Mouse (Mus musculus) cerebellum, adult 2 months (tissue): ENCODE data around the gene Eif3j1. TPM values are rescaled to one million over a fixed set of nuclear protein-coding genes. Genes with fewer than 3 reads are reported as not detected.
"Not testable (repeated sequence)": the region's sequence is repeated elsewhere in the genome, so short reads cannot be mapped to it uniquely, and the experiment has no call there.

Source experiments
- DNase-seq, 2 experiments: peaks; one replicate each; pipeline ENCODE4 v3.0.0; 2021
- H3K27ac ChIP-seq: fragments of 200-500 bp; 2 replicates; pipeline ENCODE4 v1.5.1; 2012; ENCODE audit warnings: low read length, control low read depth, inconsistent platforms; ENCODE audit not compliant: insufficient read depth
- H3K27me3 ChIP-seq: fragments of 200-500 bp; 2 replicates; pipeline ENCODE4 v1.6.1; 2012; ENCODE audit warnings: inconsistent platforms, mild to moderate bottlenecking, low read length, moderate library complexity; ENCODE audit not compliant: control insufficient read depth, insufficient read depth
- H3K4me1 ChIP-seq: fragments of 200-500 bp; 2 replicates; pipeline ENCODE4 v1.6.1; 2011; ENCODE audit warnings: low read length; ENCODE audit not compliant: control insufficient read depth, insufficient read depth
- H3K4me3 ChIP-seq: fragments of 200-500 bp; replicated peaks from 2 replicates; pipeline ENCODE3; 2011; ENCODE audit warnings: mild to moderate bottlenecking, low read depth, low read length, control low read depth; ENCODE audit not compliant: insufficient read depth
- CTCF ChIP-seq: fragments of 200-500 bp; IDR thresholded peaks from 2 replicates; pipeline ENCODE4 v1.5.1; 2011; ENCODE audit warnings: low read depth, mild to moderate bottlenecking, control low read depth, low read length, moderate library complexity, borderline replicate concordance; ENCODE audit not compliant: insufficient read depth
- POLR2A ChIP-seq: fragments of 200-500 bp; IDR thresholded peaks from 2 replicates; pipeline ENCODE4 v1.6.1; 2011; ENCODE audit warnings: low read length, control low read depth, borderline replicate concordance; ENCODE audit not compliant: insufficient read depth
- WGBS: fragments of 180-500 bp; shearing (Covaris S2); methylation state at CpG from one replicate; pipeline ENCODE4 v1.1.7; 2018; 5-methylcytosine and 5-hydroxymethylcytosine counted together
- polyA plus RNA-seq: library from polyadenylated mRNA; depleted of rRNA; stranded (reverse); fragments of >200 nt; gene quantifications from 2 replicates; pipeline ENCODE4 v1.2.3, GENCODE M21; 2012; rRNA removed

The Eif3j1 gene
- polyA plus RNA-seq, 1 experiment = 22.2 TPM

DNA sequence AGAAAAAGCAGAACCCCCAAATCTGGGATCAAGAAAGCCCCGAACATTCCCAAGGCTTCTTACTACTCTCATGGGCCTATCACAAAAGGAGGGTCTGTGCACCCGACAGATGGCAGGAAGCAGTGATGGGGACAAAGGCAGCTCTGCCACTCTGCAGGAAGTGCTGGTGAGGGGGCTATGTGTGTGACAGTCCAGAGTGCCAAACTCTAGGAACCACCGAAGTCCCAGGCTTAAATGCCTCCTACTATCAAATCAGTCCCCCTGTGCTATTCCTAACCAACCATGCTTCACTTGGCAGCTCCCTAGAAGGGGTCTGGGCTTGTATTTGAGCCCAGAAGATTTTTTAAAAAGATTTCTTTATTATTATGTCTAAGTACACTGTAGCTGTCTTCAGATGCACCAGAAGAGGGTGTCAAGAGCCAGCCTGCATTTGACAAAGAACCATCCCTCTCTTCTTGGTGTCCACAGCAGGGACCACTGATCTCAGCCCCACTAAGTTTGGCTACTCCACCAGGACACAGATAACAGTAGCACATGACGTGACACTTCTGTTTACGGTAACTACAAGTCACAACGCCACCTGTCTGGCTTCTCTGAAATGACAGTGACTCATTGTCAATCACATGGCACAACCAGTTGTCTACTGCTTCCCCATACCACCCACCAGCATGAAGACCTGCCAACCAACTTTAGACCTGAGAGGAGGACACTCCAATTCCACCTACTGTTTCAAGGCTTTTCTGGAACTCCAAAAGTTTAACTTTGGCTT, 41.0 kb downstream of the Eif3j1 start:
- Histone ChIP-seq H3K27me3 (no peaks in the 10 kb centered on the region), H3K4me3 (no peak overlapping the region), H3K4me1 (no peaks in the 10 kb centered on the region), H3K27ac (no peak overlapping the region)
- WGBS = 74% methylated on average over 6 of the region's 6 CpGs
- TF ChIP-seq CTCF = no peak
- no peak for TF ChIP-seq POLR2A
- no peak for DNase-seq

DNA sequence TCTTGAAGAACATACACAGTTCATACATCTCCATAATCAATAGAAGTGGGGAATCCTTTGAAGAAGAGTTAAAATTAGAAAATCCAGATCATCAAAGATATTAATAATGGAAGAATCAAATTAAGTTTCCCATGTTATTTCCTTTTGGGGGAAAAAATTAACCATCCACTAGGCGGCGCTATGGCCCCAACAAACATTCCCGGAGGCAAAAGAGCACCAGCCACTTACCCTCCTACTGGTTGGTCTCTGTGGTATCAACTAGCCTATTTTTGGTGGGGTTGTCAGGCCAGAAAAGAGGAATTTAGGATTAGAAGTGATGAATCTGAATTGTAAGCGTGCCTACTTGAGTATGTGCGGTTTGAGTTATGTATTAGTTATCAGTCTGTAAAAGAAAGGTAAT, 41.6 kb downstream of the Eif3j1 start:
- H3K4me3 ChIP-seq = no peak overlapping the region
- H3K27me3 ChIP-seq = no peaks in the 10 kb centered on the region
- H3K4me1 ChIP-seq = no peaks in the 10 kb centered on the region
- no peak for TF ChIP-seq POLR2A
- peak; percentile 64; the same call in 1 of the 2 replicates for TF ChIP-seq CTCF
- WGBS = 38% methylated on average over 5 of the region's 5 CpGs
- no peak overlapping the region for H3K27ac ChIP-seq
- DNase-seq = peak; percentile 15 to 30

- Histone ChIP-seq H3K4me1 (peaks cover 3% of the 10 kb centered on the region), H3K27me3 (no peaks in the 10 kb centered on the region), H3K4me3 (no peak overlapping the region), H3K27ac (no peak overlapping the region)
- DNase-seq = peak in 1 of 2 experiments; percentile 36
- WGBS = 22% methylated on average over 7 of the region's 7 CpGs
- no peak for TF ChIP-seq CTCF
- no peak for TF ChIP-seq POLR2A
Observed at GRCm38 (mm10) chr2:122081728-122082456, 53.5 kb downstream of the Eif3j1 start.

- Histone ChIP-seq H3K27ac (no peak overlapping the region), H3K27me3 (no peaks in the 10 kb centered on the region), H3K4me3 (no peak overlapping the region), H3K4me1 (peaks cover 3% of the 10 kb centered on the region)
- WGBS = 11% methylated on average over 4 of the region's 4 CpGs
- TF ChIP-seq POLR2A (no peak), CTCF (no peak)
- peak in 1 of 2 experiments; percentile 20 for DNase-seq
Observed at GRCm38 (mm10) chr2:122086446-122086845, 58.1 kb downstream of the Eif3j1 start.

GRCm38 (mm10) chr2:122093844-122094243, 65.5 kb downstream of the Eif3j1 start:
- TF ChIP-seq POLR2A = no peak
- no peak for TF ChIP-seq CTCF

GRCm38 (mm10) chr2:122097686-122098085, 69.3 kb downstream of the Eif3j1 start:
- H3K4me3 ChIP-seq, DNase-seq, H3K4me1 ChIP-seq, H3K27ac ChIP-seq, H3K27me3 ChIP-seq: not testable (repeated sequence)
- 77% methylated on average over 5 of the region's 5 CpGs for WGBS

More at GRCm38 (mm10) chr2:122093844-122094243, 65.5 kb downstream of the Eif3j1 start:
- 81% methylated on average over 4 of the region's 4 CpGs for WGBS
- no peaks in the 10 kb centered on the region for H3K27me3 ChIP-seq
- no peak overlapping the region for H3K4me3 ChIP-seq
- H3K4me1 ChIP-seq = no peaks in the 10 kb centered on the region
- no peak overlapping the region for H3K27ac ChIP-seq
- no peak for DNase-seq

GRCm38 (mm10) chr2:122102070-122102469, 73.7 kb downstream of the Eif3j1 start:
- TF ChIP-seq CTCF = peak; percentile 13; the same call in 1 of the 2 replicates
- no peak for TF ChIP-seq POLR2A
- Histone ChIP-seq H3K27me3 (no peaks in the 10 kb centered on the region), H3K27ac (no peak overlapping the region), H3K4me3 (no peak overlapping the region), H3K4me1 (no peaks in the 10 kb centered on the region)
- no peak for DNase-seq

Other genes with a start within 250 kb of the Eif3j1 start
- gene Frmd5, start 221.5 kb upstream of the Eif3j1 start, polyA plus RNA-seq = 53.8 and 55.8 TPM in 2 replicates
- 34.9 and 36.3 TPM in 2 replicates for gene Casc4, start 161.6 kb upstream of the Eif3j1 start, polyA plus RNA-seq
- gene Ctdspl2, start 72.5 kb upstream of the Eif3j1 start, polyA plus RNA-seq = 15.5 and 18.2 TPM in 2 replicates
- gene Mageb3, start 72.5 kb upstream of the Eif3j1 start, polyA plus RNA-seq = 0.22 and 0.23 TPM in 2 replicates
- 9.8 and 10.7 TPM in 2 replicates for gene Spg11, start 89.8 kb downstream of the Eif3j1 start, polyA plus RNA-seq
- 146 and 152 TPM in 2 replicates for gene B2m, start 119.1 kb downstream of the Eif3j1 start, polyA plus RNA-seq
- gene Trim69, start 132.2 kb downstream of the Eif3j1 start, polyA plus RNA-seq = not detected in 2 replicates
- 0.19 and 0.21 TPM in 2 replicates for gene Patl2, start 157.6 kb downstream of the Eif3j1 start, polyA plus RNA-seq
- gene Terb2, start 157.7 kb downstream of the Eif3j1 start, polyA plus RNA-seq = not detected in 2 replicates
- gene Sord, start 206.2 kb downstream of the Eif3j1 start, polyA plus RNA-seq = 20.3 and 22.9 TPM in 2 replicates